Mouse (Mus musculus) mature B cell (primary cell): ENCODE data around the gene Abcc6.

ENCODE experiments used
- in situ Hi-C: fragments of 300-500 bp; cut with MboI; formaldehyde crosslinking; loops from 2 replicates; pipeline ENCODE4 v1.14.3; 2019

Gene Abcc6

DNA sequence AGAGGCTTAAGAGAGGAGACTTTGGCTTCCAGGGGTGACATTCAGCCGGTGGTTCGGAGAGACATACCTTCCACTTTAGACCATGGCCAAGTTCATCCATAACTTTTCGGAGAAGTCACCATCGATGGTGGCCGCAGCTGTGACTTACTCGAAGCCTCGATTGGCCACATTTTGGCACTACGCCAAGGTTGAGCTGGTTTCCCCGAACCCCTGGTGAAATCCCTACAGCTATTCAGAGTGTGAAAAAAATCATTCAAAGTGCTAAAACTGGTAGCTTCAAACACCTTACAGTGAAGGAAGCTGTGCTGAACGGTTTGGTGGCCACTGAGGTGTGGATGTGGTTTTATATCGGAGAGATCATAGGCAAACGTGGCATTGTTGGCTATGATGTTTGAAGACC is 96.3 kb downstream of the Abcc6 start:
- in situ Hi-C loops = loop anchor here (10.0 kb wide), 1 partner anchor 199 kb away; no protein-coding TSS in a partner anchor

DNA sequence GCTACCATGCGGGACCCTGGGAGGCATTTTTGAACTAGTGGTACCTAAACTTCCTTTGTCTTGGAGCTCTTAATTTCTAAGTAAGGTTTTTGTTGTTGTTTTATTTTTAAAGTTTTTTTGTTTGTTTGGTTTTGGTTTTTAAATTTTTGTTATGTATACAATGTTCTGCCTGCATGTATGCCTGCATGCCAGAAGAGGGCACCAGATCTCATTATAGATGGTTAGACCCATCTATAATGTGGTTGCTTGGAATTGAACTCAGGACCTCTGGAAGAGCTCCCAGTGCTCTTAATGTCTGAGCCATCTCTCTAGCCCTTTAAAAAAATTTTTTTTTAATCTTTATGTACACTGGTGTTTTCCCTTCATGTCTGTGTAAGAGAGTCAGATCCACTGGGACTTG is 100.4 kb downstream of the Abcc6 start:
- in situ Hi-C loops = loop anchor here (10.0 kb wide), 1 partner anchor 195 kb away; no protein-coding TSS in a partner anchor

GRCm38 (mm10) chr7:45928626-45929295 is 101.3 kb downstream of the Abcc6 start:
- in situ Hi-C loops = no loop called here

DNA sequence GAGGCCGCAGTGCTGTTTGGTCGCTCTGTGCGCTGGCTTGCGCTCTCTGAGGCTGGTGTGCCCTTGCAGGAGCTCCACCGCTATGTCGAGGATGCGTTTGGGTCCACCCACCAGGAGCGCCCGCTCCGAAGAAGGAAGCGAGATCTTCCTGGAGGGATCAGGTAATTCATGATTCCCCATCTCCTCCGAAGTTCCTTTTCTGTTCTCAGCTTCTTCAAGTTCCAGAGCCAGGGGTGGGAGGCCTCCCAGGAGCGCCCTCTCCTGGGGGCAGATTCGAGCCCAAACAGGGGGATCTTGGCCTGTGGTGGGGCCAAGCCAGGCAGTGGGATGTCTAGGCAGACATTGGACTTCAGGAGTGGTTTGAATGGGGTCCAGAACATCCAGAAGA is 105.7 kb downstream of the Abcc6 start:
- in situ Hi-C loops = loop anchor here (5.0 kb wide), 1 partner anchor 52 kb away; the partner anchor contains the start of gene Kdelr1

- in situ Hi-C loops = loop anchor here (5.0 kb wide), 1 partner anchor 52 kb away; the partner anchor contains the start of gene Kdelr1
Measured at GRCm38 (mm10) chr7:45923762-45924428, 106.2 kb downstream of the Abcc6 start, which contains the start of gene Ccdc114. Gene Ccdc114, plus strand, starts transcription at chr7:45924072.

GRCm38 (mm10) chr7:45922928-45923761 is 107.0 kb downstream of the Abcc6 start:
- in situ Hi-C loops = loop anchor here (5.0 kb wide), 1 partner anchor 51 kb away; the partner anchor contains the start of gene Kdelr1

GRCm38 (mm10) chr7:45921950-45922600 is 108.0 kb downstream of the Abcc6 start:
- in situ Hi-C loops = loop anchor here (5.0 kb wide), 1 partner anchor 50 kb away; the partner anchor contains the start of gene Kdelr1

- in situ Hi-C loops = loop anchor here (5.0 kb wide), 1 partner anchor 49 kb away; the partner anchor contains the start of gene Kdelr1
Measured at GRCm38 (mm10) chr7:45921242-45921621, 108.9 kb downstream of the Abcc6 start, which contains the start of gene Emp3. Gene Emp3, minus strand, starts transcription at chr7:45921404.

DNA sequence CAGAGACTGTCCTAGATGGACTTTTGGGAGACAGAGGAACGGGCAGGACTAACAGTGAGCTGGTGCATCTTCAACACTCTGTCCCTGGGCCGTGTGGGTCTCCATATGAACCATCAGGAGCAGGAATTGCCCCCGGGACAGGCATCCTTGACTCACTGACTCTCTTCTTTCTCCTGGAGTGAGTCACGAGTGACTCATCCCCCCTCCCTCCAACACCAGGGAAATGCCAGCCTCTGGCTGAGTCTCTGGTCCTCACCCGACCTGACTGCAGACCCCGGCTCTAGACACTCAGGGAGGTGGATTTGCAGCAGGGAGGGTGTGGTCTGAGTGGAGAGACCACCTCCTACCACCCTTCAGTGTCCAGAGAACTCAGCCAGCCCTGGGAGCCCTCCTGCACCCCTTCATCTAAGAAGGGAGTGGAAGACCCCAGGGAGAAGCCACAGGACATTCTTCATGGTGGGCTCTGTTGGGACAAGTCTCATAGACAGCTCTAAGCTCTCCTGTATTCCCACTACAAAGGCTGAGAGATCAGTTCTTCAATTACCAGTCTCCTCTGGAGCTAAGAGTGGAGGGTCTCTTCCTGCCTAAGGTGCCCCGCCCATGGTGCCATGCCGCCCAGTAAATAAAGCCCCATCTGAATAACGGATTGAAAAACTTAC is 109.4 kb downstream of the Abcc6 start:
- in situ Hi-C loops = loop anchor here (5.0 kb wide), 1 partner anchor 48 kb away; the partner anchor contains the start of gene Kdelr1

- in situ Hi-C loops = loop anchor here (5.0 kb wide), 1 partner anchor 47 kb away; the partner anchor contains the start of gene Kdelr1
Measured at GRCm38 (mm10) chr7:45919761-45920160, 110.3 kb downstream of the Abcc6 start.

DNA sequence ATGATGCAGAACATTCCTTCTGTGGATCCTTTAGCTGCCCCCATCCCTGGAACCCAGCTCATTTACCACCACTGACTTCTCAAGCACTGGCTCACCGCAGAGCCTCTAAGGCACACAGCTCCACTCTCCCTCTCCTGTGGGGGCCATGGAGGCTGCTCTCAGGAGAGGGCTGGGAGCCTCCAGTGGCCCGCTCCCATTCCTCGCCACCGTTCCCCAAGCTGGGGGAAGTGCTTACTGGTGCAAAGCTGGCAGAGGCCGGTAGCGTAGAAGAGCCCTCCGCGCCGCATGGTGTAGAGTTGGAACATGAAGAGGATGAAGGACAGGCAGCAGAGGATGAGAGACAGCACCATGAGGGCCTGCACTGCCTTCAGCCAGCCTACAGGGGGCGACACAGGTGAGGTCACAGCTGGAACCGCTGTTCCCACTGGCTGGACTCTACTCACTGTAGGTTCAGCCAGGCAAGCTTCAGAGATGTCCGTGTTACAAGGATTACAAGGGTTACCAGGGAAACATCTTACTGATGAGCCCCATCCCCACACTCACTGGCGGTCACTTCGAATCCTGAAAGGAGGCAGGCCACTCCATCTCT is 110.9 kb downstream of the Abcc6 start:
- in situ Hi-C loops = no loop called here

- in situ Hi-C loops = no loop called here
Measured at GRCm38 (mm10) chr7:45917926-45918325, 112.2 kb downstream of the Abcc6 start.
